Mouse (Mus musculus) bone marrow macrophage, adult 2 months (primary cell): Measurements from ENCODE around the gene Gm42906.

Source experiments
- CTCF ChIP-seq: IDR thresholded peaks from 2 replicates; pipeline ENCODE4 v1.5.1; 2012; ENCODE audit warnings: low read depth, mild to moderate bottlenecking, low read length, moderate library complexity
- POLR2A ChIP-seq: IDR thresholded peaks from 2 replicates; pipeline ENCODE4 v1.6.1; 2012; ENCODE audit warnings: mild to moderate bottlenecking, low read depth, low read length, borderline replicate concordance

DNA sequence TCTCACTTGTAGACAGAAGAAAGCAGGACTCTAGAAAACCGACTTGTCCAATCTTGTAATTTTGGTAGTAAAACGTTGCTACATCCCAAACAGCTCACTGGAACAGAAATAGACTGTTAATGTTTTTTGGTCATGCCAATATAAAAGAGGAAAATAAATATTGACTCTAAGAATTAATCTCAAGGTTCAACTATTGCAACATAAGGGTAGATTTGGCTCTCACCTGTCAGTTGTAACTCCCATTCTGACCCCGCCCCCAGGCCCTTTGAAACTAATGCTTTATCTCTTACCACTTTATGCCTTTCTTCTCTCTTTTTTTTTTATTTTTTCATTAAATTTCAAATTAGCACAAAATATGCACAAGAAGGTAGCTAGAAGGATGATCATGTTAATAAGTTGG is 18.0 kb downstream of the Gm42906 start:
- TF ChIP-seq POLR2A (no peak), CTCF (no peak)
